Mouse (Mus musculus): Measurements from ENCODE around the gene Il1a.

- no peak for TF ChIP-seq CTCF (IDR thresholded peaks at IDR 0.05; ENCODE audit: insufficient read depth, low read length)
- TF ChIP-seq POLR2A (IDR thresholded peaks at IDR 0.05; ENCODE audit: borderline replicate concordance, extremely low read depth, low read depth, low read length) = no peak
Measured at GRCm38 (mm10) chr2:129269986-129270385, 39.8 kb downstream of the Il1a start.
